Mouse (Mus musculus) brain, embryonic 14.5 days (tissue): ENCODE results near the gene AF067063.

Experiments
- CTCF ChIP-seq: fragments of 200-500 bp; IDR thresholded peaks from 2 replicates; pipeline ENCODE4 v1.5.1; 2012; ENCODE audit warnings: inconsistent platforms, mild to moderate bottlenecking, moderate library complexity, borderline replicate concordance; ENCODE audit not compliant: insufficient read depth, insufficient read length; ENCODE audit errors: extremely low read depth
- POLR2A ChIP-seq: fragments of 200-500 bp; IDR thresholded peaks from 2 replicates; pipeline ENCODE4 v1.6.1; 2012; ENCODE audit warnings: mild to moderate bottlenecking, inconsistent platforms, borderline replicate concordance; ENCODE audit not compliant: poor library complexity, insufficient read depth, insufficient read length, severe bottlenecking; ENCODE audit errors: extremely low read depth

DNA sequence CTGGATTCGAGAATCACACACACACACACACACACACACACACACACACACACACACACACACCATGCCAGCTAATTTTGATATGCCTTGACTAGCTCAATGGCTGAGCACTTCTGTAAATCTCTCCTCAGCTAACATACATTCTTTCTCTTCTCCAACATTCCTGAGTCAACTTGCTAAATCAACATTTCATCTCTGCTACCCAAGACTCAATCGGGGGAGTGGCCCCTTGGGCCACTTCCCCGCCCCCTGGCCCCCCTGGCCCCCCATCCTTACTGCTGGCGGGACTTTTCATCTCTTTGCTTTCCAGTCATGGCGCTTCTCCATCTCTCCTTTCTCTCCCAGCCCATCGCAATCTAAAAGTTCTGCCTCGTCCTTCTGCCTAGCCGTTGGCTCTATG is 13.2 kb downstream of the AF067063 start:
- TF ChIP-seq CTCF (no peak), POLR2A (no peak)
